Mouse (Mus musculus) 3134 (cell line): ENCODE measurements around the gene Gapvd1.

Experiments
- DNase-seq: peaks from one replicate; pipeline ENCODE4 v3.0.0-alpha.2; 2011; ENCODE audit warnings: low spot score; ENCODE audit not compliant: insufficient read length; ENCODE audit errors: extremely low read depth

Gene Gapvd1

GRCm38 (mm10) chr2:34727045-34727728 is 27.8 kb downstream of the Gapvd1 start:
- DNase-seq: no peak

DNA sequence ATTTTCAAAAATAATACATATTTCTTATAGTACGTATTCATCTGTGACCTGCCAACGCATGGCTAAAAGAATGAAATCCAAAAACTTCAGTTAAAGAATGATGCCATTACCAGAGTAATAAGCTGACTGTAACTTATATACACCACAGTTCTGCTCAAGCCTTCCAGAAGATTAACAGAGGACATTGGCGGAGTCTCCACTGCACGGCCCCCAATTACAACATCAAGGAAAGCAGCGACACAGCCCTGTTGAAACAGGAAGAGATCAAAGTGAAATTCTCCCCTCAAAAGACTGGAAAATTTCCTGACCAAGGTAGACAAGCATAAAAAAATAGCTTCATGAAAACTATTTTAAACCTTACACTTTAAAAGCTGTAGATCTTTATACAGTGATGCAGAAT is 29.8 kb downstream of the Gapvd1 start:
- DNase-seq: no peak

GRCm38 (mm10) chr2:34718196-34718595 is 36.8 kb downstream of the Gapvd1 start:
- no peak for DNase-seq

DNA sequence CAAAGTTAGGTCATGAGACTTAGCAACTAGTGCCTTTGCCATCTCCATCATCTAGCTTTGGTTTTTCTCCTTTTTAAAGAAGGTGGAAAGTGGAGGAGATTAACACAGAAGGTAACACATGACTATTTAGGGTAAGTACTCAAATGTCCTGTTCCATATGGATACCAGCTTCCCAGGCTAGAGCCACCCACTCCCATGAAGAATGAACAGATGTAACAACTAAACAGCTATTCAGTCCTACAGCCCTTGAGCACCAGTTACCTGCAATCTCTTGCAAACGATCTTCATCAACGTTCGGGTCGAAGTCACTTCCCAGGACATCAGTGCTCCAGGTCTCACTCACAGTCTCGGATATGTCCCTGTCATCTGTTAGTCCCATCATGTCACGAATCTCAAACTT is 43.1 kb downstream of the Gapvd1 start:
- no peak for DNase-seq

DNA sequence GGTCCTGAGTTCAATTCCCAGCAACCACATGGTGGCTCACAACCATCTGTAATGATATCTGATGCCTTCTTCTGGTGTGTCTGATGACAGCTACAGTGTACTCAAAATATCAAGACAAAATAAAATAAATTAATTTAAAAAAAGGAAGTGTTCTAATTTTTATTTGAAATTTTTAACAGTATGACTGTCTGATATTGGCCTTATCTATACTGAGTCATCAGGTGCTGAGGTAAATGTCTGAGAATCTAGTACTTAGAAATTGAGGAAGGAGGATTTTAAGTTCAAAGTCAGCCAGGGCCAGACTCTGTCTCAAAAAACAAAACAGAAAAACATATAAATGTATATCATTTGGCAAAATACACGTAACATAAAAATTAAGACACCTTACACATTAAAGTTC is 46.4 kb downstream of the Gapvd1 start:
- no peak for DNase-seq

GRCm38 (mm10) chr2:34696592-34696991 is 58.4 kb downstream of the Gapvd1 start:
- no peak for DNase-seq

DNA sequence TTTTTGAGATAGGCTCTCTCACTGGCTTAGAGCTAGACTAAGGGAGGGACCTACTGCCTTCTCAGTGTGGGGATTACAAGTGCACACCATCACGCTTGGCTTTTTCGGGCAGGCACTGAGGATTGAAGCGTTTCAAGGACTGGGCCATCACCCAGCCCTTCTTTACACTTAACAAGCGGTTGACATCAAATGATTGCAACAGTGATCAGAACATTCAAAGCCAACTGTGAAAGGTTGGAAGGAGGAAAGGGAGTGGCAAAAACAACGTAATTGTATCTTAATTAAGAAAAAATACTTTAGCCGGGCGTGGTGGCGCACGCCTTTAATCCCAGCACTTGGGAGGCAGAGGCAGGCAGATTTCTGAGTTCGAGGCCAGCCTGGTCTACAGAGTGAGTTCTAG is 62.2 kb downstream of the Gapvd1 start:
- no peak for DNase-seq

- no peak for DNase-seq
Observed at GRCm38 (mm10) chr2:34684076-34684870, 70.8 kb downstream of the Gapvd1 start.

DNA sequence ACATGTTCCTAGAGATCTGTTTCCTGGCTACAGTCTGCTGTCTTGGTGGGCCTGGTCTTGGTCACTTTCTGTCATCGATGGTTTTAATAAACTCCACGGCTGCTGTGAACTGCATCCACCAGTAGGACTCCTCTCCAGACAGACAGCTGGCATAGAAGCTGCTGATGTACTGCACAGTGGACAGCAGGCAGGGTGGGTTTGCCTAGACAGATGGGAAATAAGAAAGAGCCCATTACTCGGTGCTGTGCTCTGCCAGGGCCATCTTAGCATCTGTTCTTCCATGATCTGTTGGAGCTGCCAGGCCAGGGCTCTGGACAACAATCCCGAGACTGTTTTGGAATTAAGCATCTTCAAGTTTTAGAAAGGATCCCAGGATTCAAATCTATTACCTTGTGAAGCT is 77.1 kb downstream of the Gapvd1 start:
- no peak for DNase-seq

GRCm38 (mm10) chr2:34677061-34677460 is 78.0 kb downstream of the Gapvd1 start:
- DNase-seq: no peak

- no peak for DNase-seq
Observed at GRCm38 (mm10) chr2:34673846-34674245, 81.2 kb downstream of the Gapvd1 start.

GRCm38 (mm10) chr2:34671385-34672026 is 83.5 kb downstream of the Gapvd1 start:
- peak; percentile 19 for DNase-seq

- DNase-seq: no peak
Observed at GRCm38 (mm10) chr2:34670470-34670869, 84.6 kb downstream of the Gapvd1 start.

GRCm38 (mm10) chr2:34669203-34669746 is 85.8 kb downstream of the Gapvd1 start:
- DNase-seq: no peak

GRCm38 (mm10) chr2:34668440-34669191 is 86.4 kb downstream of the Gapvd1 start:
- no peak for DNase-seq

GRCm38 (mm10) chr2:34667820-34668219 is 87.2 kb downstream of the Gapvd1 start:
- DNase-seq: no peak

- DNase-seq: no peak
Observed at GRCm38 (mm10) chr2:34647410-34647809, 107.6 kb downstream of the Gapvd1 start.

DNA sequence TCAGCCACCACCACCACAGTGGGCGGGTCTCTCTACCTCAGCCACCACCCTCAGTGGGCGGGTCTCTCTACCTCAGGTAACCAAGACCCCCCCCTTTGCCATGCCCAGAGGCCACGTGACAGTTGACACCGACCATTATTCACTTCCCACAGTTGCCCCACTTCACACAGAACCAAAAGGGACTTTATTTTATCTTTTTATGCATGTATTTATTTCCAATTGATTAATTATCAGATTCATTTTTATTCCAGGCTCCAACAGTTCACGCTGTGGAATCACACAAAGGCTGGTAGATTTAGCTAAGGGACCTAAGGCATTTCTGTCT is 108.5 kb downstream of the Gapvd1 start:
- no peak for DNase-seq

DNA sequence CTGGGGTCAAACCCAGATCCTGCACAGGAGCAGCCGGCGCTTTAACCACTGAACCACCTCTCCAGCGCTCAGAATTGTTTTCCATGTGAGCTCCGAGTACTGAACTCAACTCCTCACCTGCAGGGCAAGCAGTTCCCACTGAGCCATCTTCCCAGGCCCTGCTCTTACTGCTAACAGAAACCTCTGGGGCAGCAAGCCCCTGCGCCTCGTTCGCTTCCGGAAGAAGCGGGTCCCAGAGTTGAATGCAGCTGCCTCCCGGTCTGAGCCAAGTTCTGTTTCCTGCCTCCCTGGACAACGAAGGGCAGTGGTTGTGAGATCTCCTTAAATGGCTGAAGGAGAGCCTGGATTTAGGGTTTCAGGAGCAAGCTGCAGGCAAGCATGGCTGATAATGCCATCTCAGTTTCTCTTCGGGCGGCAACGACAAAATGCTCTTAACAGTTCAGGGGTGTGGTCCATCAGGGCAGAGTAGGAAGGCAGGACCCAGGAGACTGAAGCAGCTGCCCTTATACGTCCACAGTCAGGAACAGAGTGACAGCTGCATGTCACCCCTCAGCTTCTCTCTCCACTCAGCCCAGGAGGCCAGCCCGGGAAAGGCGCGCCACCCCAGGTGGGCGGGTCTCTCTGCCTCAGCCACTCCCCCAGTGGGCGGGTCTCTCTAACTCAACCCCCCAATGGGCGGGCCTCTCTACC is 109.0 kb downstream of the Gapvd1 start:
- DNase-seq: no peak
